Mouse (Mus musculus) bone marrow, adult 2 months (tissue): ENCODE results near the gene Pdzd8.

Experiments used
- CTCF ChIP-seq: fragments of 200-500 bp; IDR thresholded peaks from 2 replicates; pipeline ENCODE4 v1.5.1; 2011; ENCODE audit warnings: low read length, control low read depth; ENCODE audit not compliant: control insufficient read depth, insufficient read depth
- POLR2A ChIP-seq: fragments of 200-500 bp; IDR thresholded peaks from 2 replicates; pipeline ENCODE4 v1.6.1; 2011; ENCODE audit warnings: low read depth, mild to moderate bottlenecking, control low read depth, low read length, borderline replicate concordance; ENCODE audit not compliant: control insufficient read depth

DNA sequence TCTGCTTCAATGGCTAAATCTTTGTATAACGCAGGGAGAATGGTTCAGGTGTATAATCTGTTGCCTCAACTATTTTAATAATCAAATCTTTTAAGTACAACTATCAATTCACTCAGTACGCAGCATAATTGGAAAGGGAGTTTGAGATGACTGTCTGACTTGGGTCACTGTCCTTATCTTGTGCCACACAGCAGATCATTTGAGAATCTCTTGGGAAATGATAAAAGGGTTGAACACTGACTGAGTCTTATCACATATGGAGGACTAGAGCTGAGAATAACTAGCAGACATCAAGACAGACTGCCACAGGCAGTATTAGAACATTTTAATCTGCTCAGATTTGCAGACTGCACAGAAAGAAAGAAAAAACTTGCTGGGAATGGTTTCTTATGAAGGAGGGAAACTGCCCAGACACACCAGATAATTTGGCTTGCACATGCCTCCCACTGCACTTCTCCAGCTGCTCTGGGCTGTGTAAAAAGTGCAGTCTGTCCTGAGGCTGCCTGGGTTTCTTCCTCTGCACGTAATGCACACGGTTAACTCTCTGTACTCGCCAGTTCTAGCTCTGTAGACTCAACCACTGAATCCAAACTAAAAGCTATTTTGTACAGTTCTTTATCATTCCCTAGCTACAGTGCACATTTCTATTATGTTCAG is 53.3 kb downstream of the Pdzd8 start:
- TF ChIP-seq CTCF (no peak), POLR2A (no peak)
